Mouse (Mus musculus) cerebellum, adult (tissue): ENCODE data around the gene Tbc1d14.

Source experiments
- ATAC-seq: cut with Nextera tagmentation; 2 replicates; pipeline ENCODE4 v1.9.2; 2017; ENCODE audit warnings: mild to moderate bottlenecking, moderate library complexity, mixed read lengths; ENCODE audit not compliant: insufficient number of reproducible peaks, low FRiP score, low TSS enrichment

Tbc1d14 gene

DNA sequence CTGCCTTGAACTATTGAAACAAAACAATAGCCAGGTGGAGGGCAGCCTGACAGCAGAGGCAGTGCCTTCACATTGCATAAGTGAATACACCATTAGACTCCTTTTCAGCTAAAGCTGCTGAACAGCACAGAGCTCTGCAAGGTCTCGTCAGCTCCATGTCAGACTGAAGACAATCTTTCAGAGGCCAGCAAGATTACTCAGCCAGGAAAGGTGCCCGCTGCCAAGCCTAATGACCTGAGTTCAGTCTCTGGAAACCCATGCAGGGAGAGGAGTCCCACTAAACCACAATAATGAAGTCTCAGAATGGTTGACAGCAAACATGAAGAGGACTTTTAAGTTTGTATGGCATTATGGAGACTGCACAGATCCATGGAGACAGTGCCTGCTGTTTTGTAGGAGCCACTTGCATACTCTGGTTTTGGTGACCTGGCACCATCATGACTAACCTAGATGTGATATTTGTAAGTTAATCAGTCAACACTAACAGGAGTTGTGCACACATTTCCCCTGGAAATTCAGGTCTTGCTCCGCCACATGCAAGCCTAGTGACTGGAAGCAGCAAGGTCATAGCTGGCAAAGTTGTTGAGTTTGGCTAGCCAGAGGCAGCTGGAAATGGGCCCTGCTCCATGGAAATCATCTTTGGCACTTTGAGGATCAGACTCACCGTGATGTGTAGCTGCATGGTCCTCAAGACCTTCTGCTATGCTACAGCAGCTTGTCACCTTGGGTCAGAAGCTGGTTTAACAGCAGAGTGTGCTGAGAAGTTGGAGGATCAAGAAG is 120.0 kb downstream of the Tbc1d14 start:
- no peak for ATAC-seq

DNA sequence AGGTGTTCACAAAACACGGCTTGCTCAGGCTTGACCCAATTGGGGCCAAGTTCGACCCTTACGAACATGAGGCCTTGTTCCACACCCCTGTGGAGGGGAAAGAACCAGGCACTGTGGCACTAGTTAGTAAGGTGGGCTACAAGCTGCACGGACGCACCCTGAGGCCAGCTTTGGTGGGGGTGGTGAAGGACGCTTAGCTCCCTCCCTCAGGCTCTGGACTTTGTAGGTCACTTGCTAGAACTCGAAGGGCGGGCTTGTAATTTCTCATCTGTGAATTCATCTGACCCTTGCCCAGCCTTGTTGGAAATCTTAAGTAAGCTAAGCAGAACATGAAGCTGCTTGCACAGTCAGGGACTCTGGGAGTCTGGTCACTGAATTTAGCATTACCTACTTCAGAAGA is 121.9 kb downstream of the Tbc1d14 start:
- ATAC-seq = no peak

DNA sequence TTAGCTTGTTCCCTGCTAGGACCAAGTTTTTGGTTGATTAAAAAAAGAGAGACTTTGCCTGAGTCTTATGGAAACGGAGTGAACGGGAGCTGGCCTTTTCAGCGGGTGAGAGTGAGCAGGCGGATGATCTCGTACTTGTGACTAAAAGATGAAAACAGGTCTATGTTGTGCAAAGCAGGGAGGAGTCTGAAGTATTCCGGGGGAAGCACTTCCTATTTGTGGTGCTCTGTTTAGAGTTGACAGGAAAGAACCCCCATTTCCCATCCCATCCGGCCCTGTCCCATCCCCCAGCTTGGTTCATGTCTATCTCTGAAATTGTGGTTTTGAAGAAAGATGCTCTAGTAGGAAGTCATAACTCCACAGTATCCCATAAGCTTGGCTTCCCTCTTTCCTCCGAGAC is 127.2 kb downstream of the Tbc1d14 start:
- no peak for ATAC-seq

DNA sequence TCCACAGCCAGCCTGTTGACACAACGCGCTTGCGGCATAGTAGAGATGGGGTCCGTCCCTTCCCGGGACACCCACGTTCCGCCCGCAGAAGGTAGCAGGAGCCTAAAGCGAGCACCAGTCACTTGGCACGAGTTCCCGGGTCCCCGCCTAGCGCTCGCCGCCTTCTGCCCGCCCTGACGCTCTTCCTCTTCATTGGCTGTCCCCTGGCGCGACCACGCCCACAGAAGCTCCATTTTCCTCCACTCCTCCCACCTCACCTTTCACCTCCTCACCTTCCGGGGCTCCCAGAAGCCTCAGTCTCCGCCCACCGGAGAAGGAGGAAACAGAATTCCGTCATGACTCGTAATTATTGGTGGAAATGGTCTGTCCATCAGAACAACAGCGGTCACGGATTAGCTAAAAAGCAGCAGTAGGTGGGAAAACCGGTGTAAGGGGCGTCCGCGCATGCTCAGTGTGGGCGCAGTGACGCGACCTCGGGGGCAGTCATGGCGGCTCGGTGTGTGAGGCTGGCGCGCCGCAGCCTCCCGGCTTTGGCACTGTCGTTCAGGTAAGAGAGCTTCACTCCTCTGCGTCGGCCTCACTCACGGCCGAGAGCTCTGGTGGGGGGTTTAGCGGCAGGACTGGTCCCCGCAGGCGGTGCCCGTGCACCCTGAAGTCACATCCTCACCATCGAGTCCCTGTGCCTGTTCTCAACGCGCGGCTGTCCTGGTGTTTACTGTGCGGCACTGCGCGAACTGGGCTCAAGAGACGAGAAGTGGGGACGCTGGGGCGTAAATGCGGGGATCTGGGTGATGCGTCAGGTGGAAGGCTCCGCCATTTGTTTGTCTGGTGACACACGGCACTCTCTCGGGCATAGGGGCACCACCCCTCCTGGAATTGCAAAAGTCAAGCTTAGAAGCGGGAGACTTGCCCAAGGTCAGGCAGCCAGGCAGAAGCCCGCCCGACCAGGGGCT is 128.1 kb downstream of the Tbc1d14 start, which contains the start of gene Grpel1:
Grpel1 (plus strand) TSS at position 290 of the 953 bp plus-strand sequence.
- ATAC-seq = peak; percentile 96

DNA sequence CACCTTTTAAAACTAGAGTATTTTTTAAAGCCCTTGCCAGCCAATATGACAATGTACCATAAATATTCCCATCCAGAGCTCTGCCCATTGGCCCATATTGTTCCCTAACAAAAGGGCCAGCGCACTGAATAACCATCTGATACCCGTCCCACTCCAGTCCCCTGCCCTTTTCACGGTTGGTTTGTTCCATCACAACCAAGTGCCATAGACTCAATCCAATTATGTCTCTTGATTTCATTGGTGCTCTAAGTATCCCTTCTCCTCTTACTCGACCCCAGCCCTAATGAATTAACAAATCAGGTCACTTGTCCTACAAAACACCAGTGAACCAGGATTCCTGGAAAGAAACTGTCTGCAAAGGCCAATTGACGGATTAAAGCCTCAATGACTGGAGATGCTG is 129.7 kb downstream of the Tbc1d14 start:
- no peak for ATAC-seq

DNA sequence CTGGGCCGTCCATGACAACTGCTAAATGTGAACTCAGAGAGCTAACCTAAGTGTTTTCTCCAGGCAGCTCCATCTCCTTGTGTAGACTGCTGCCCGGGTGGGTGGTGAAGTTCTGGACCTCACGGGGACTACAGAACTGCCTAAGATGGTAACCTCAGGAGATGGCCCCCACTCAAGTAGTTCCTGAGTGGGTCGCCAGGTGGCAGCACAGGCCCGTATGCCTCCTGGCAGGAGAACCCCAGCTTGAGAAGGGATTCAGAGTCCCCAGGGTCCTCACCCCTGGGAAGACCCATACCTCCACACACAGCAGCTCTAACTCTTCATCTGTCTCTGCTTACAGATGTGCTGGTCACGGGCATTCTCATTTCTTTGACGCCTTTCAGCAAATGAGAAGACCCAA is 130.3 kb downstream of the Tbc1d14 start:
- ATAC-seq = no peak

DNA sequence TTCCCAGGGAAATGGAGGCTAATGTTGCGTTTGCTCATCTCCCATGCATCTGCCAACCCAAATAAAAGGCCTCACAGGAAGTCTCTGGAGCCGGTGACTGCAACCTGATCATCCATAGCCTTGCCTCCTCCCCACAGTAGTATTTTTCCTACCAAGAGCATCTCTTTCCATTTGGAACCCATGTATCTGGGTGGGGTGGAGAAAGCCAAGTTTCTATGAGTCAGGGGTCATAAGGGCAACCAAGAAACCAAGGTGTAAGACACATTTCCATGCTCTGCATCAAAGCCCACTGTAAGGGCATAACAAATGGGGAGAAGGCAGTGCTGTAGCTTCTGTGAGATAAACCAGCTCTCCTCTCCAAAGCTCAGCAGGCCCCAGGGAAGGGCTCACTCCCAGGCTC is 131.8 kb downstream of the Tbc1d14 start:
- ATAC-seq = no peak

DNA sequence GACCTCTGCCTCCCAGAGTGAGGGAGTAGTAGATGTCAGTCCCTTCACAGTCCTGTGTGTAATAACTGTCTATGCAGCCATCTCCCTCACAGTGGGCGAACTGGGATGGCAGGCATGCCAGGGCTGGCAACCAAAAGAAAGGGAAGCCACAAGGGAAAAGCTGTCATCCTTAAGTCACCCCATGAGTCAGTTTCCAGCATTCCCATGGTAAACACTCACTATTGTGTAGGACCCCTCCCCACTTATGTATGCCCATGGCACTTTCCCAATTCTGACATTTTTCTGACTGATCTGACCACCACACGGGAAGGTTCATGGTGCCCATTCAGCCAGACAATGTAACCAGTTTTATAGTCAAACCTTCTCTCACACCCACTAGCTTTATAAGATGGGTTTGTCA is 132.4 kb downstream of the Tbc1d14 start:
- ATAC-seq = no peak

DNA sequence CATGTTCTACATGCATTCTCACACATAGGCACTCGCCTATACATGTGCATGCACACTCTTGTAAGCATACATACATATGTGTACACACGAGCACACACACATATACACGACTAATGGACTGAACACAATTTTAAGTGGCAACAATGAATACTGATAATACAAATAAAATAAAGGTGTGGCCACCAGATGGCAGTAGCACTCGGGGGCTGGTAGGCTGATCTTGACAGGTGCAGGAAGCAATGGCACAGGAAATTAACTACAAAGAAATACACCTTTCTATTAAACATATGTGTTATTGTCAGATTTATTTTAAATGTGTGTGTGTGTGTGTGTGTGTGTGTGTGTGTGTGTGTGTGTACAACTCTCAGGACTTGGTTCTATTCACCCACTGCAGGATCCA is 134.2 kb downstream of the Tbc1d14 start:
- no peak for ATAC-seq

DNA sequence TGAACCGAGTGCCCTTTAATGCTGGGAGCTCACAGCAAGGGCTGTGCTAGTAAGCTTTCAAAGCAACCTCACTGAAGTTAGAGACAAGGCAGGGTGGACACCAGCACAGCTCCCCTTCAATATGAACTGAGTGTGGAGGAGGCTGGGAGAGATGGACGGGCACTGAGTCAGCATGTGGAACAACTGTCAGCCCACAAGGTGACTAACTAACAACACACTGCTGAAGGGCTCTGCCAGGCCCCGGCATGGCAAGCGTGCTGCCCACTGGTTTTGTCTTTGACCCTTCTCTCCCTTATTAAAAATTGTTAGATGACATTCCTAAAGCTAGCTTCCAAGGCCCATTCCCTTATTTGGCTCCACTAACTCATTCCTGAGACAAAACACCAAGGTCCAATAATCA is 135.4 kb downstream of the Tbc1d14 start:
- no peak for ATAC-seq

DNA sequence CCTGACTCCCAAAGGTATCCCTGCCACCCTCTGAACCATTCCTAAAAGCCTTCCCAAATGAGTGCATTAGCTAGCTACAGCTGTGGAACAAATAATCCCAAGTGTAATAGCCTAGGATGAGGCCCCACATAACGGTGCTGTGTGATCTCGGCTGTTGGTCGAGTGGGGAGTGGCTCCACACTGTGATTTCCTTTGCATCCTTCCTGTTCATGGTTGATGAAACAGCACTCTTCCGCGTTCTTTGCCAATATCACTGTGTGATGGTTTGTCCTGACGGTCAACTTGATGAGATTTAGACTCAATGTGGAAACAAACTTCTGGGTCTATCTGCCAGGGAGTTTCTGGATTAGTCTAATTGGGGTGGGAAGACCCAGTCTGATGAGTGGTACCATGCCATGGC is 140.3 kb downstream of the Tbc1d14 start:
- no peak for ATAC-seq

DNA sequence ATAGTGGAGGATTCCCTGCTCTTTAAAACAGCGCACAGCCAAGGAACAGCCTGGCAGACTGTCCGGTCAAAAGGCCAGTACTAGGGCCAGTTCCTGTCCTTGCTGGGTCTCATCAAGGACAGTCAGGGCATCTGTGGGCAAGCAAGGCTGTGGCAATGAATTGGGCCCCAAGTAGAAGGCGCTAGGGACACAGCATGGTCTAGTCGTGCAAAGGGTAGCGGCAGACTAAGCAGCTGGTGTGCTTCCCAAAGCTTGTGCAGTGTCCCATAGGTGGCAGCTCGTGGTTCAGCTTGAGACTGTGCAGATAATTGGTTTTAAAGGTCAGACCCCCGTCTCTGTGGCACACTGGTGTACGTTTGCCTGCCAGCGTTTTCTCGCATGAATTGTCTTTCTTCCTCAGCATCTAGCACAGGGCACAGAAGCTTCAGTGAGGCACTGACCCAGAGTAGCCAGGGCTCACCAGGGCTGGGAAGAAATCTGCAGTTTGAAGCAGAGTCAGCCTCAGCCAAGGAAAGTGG is 141.1 kb downstream of the Tbc1d14 start:
- ATAC-seq = no peak

DNA sequence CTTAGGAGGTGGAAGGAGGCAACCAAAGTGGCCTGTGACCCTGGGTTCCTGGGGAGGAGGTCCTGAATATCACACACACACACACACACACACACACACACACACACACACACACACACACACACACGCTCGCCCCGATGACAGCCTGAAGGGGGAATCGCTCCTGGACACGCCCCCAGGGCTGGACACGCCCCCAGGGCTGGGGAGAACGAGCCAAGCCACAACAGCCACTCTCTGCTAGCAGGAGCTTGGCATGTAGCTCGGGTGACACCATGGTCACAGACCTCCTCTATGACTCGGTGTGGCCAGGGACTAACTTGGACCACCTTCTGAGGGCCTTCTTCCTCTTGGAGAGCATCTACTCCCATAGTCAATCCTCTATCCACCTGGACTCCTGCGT is 142.0 kb downstream of the Tbc1d14 start:
- no peak for ATAC-seq

DNA sequence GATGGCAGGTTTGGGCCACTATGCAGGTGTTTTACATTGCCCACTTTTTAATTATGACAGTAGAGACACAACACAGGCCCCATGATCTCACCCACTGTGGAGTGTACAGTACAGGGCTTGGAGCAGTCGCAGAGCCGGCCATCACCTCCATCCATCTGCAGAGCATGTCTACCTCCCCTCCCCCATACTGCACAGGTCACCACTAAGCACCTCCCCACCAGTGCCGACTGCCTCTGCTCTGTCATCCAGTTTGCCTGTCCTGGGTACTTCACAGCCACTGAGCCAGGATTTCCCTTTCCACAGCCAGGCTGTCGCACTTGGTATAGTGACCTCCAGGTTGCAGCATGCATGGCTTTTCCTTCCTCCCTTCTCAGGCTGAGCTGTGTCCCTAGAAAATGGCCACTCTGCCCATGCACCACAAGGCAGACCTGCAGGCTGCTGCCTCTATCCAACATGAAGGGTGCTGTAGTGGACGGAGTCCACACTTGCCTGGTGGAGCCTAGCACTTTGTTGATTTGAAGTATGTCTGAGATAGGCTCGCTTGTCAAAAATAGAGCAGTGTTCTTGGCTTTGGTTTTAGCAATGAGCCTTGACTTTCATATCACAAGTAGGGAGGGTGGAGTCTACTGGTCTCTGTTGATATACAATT is 143.2 kb downstream of the Tbc1d14 start:
- ATAC-seq = no peak

DNA sequence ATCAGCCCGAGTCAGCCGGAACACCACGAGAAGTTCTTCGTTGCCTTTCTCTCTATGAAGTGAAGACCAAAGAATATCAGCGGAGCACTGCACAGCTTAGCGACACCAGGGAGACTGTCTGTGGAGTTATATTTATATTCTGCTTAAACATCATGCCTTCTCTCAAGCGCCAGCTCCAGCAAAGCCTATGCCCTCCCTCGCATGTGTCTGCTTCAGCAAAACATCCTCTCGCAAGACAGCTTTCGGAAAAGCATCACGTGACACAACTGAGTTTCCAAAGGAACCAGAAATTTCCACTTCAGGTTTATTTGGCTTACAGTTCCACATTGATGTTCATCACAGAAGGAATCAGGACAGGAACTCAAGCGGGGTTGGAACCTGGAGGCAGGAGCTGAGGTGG is 145.2 kb downstream of the Tbc1d14 start:
- ATAC-seq = no peak

DNA sequence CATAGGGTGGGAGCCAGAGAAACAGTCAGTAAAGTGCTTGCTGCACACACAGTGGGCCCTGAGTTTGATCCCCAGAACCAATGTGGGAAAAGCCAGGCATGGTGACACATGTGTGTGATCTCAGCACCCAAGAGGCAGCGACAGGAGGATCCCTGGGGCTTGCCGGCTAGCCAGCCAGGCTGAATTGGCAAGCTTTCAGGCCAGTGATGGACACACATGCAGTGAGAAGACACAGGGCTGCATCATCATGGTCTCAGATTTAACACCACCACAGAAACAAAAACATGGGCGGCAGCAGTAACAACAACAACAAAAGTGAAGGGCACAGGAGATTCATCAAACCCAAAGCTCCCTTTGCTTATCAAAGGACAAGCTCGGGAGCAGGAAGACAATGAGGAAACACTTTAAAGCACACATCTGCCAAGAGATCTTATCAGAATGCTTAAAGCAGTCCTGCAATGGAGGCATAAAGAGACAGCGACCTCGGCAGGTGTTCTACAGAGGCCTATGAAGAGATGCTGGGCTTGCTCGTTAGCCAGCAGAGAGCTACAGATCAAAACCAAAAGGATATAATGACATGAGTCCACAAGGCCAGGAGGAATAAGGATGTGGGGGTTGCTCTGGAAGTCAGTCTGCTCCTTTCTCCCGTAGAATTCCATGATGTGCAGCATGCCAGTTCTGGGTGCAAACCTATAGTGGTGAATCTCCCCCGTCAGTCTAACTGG is 146.7 kb downstream of the Tbc1d14 start:
- no peak for ATAC-seq

DNA sequence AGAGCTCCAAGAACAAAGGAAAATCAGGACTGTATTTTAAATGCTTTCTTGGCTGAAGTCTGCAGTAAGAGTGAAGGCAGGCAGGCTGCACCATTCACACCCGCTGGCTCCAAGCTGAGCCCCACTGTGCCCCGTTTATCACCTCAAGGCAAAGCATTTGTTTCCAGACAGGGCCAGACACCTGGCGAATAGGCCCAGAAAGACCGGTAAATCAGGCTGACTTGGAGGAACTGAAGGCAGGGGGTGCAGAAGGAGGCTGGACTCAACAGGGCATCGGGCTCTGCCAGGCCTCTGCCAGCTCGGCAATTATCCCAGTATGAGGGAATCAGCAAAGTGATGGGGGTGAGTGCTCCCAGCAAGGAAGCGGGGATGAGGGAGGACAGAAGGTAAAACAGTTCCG is 148.0 kb downstream of the Tbc1d14 start:
- ATAC-seq = peak; percentile 58

DNA sequence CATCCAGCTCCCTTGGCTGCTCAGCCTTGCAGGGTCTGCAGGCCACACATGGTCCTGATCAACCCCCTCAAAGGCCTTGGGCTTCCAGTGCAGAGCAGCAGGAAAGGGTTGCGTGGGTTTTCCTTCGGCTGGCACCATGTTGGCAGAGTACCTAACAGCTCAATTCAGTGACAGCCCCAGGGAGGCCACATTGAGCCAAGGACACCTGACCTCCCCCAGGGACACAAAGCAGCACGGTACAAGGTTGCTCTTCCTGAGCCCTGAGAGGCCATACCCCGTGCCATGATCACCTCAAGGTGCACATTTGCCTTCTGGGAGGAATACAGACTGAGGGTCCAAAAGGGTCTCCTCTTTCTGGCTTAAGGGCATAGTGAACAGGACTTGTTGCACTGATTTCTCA is 148.5 kb downstream of the Tbc1d14 start:
- ATAC-seq = no peak

DNA sequence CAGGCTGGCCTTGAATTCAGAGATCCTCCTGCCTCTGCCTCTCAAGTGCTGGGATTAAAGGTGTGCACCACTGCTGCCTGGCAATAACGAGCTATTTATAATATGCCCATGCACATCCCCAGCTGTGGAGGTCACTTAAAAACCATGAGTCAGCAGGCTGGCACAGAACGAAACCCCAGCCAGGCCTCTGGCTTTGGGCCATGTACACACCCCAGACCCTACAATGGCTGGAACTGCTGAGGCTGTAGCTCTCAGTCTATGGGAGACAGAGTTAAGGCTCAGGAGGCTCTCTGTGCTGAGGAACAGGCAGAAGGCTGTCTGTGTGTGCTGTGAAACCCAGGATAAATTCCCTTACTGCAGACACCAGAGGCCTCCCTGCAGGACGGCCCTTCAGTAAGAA is 152.3 kb downstream of the Tbc1d14 start:
- no peak for ATAC-seq
